Mouse (Mus musculus) myocyte (in vitro differentiated cells): ENCODE measurements around the gene Serinc1. TPM values are rescaled to one million over a fixed set of nuclear protein-coding genes. Genes with fewer than 3 reads are reported as not detected.

Source experiments
- H3K27me3 ChIP-seq: one replicate; pipeline ENCODE4 v1.6.1; 2011; ENCODE audit not compliant: control insufficient read depth, insufficient read depth, insufficient read length
- H3K36me3 ChIP-seq: one replicate; pipeline ENCODE4 v1.6.1; 2011; ENCODE audit not compliant: control insufficient read depth, insufficient read depth
- H3K4me2 ChIP-seq: one replicate; pipeline ENCODE4 v1.6.1; 2011; ENCODE audit warnings: low read depth, control low read depth
- H3K4me3 ChIP-seq: one replicate; pipeline ENCODE4 v1.5.1; 2011; ENCODE audit warnings: mild to moderate bottlenecking, control low read depth, moderate library complexity
- H3K79me2 ChIP-seq: one replicate; pipeline ENCODE4 v1.6.1; 2011; ENCODE audit not compliant: control insufficient read depth, insufficient read depth
- H3ac ChIP-seq: one replicate; pipeline ENCODE4 v1.6.1; 2011; ENCODE audit not compliant: control insufficient read depth, insufficient read length
- CEBPB ChIP-seq: IDR thresholded peaks from 2 replicates; pipeline ENCODE4 v1.6.1; 2011; ENCODE audit warnings: mild to moderate bottlenecking, moderate library complexity; ENCODE audit not compliant: poor library complexity, insufficient read depth, severe bottlenecking
- E2F4 ChIP-seq: IDR thresholded peaks from one replicate; pipeline ENCODE4 v1.6.1; 2011; ENCODE audit warnings: mild to moderate bottlenecking, control low read depth, moderate library complexity; ENCODE audit not compliant: insufficient read depth
- MAX ChIP-seq: IDR thresholded peaks from one replicate; pipeline ENCODE4 v1.6.1; 2011; ENCODE audit warnings: low read depth, mild to moderate bottlenecking, control low read depth
- MYOD1 ChIP-seq, 3 experiments: IDR thresholded peaks; one replicate each; pipeline ENCODE4 v1.6.1; 2011; ENCODE audit warnings: control low read depth in 2 of 3, low read depth in 2 of 3, mild to moderate bottlenecking in 2 of 3, moderate library complexity in 1 of 3; ENCODE audit not compliant: insufficient read length in 2 of 3, control insufficient read depth in 1 of 3
- MYOG ChIP-seq, 3 experiments: IDR thresholded peaks; one replicate each; pipeline ENCODE4 v1.6.1; 2011; ENCODE audit warnings: control low read depth in 2 of 3, low read depth in 2 of 3, mild to moderate bottlenecking in 2 of 3; ENCODE audit not compliant: insufficient read length in 2 of 3, control insufficient read depth in 1 of 3, insufficient read depth in 1 of 3
- POLR2A ChIP-seq: IDR thresholded peaks from one replicate; pipeline ENCODE4 v1.6.1; 2011; ENCODE audit warnings: low read depth, mild to moderate bottlenecking, control low read depth, moderate library complexity; ENCODE audit not compliant: insufficient read length
- POLR2AphosphoS2 ChIP-seq: IDR thresholded peaks from one replicate; pipeline ENCODE4 v1.6.1; 2011; ENCODE audit warnings: low read depth, control low read depth; ENCODE audit not compliant: insufficient read length
- REST ChIP-seq: IDR thresholded peaks from one replicate; pipeline ENCODE4 v1.6.1; 2011; ENCODE audit warnings: mild to moderate bottlenecking, control low read depth, moderate library complexity; ENCODE audit not compliant: insufficient read depth, insufficient read length
- SRF ChIP-seq: IDR thresholded peaks from one replicate; pipeline ENCODE4 v1.6.1; 2011; ENCODE audit warnings: low read depth; ENCODE audit not compliant: control insufficient read depth, insufficient read length
- TCF12 ChIP-seq: IDR thresholded peaks from one replicate; pipeline ENCODE4 v1.6.1; 2011; ENCODE audit warnings: mild to moderate bottlenecking, control low read depth; ENCODE audit not compliant: poor library complexity, insufficient read depth, severe bottlenecking
- TCF3 ChIP-seq: IDR thresholded peaks from one replicate; pipeline ENCODE4 v1.6.1; 2011; ENCODE audit warnings: low read depth, control low read depth; ENCODE audit not compliant: insufficient read length
- USF1 ChIP-seq: IDR thresholded peaks from one replicate; pipeline ENCODE4 v1.6.1; 2011; ENCODE audit warnings: low read depth, mild to moderate bottlenecking, control low read depth, moderate library complexity
- polyA plus RNA-seq: library from polyadenylated mRNA; unstranded; fragments of >200 nt; fragmentation: generic; extraction: Trizol; gene quantifications from one replicate; pipeline ENCODE4 v1.2.1, GENCODE M21; 2012; ENCODE audit warnings: missing spikeins

Serinc1 gene
- polyA plus RNA-seq, 1 experiment, result 72.9 TPM

GRCm38 (mm10) chr10:57531616-57532217 is 613 bp downstream of the Serinc1 start:
- H3K4me3 ChIP-seq, result peak overlapping the region; percentile 57
- peaks cover 13% of the 10 kb centered on the region for H3K36me3 ChIP-seq
- peak overlapping the region; percentile 11 for H3ac ChIP-seq
- TF ChIP-seq POLR2AphosphoS2 (no peak), E2F4 (no peak), MAX (no peak), MYOD1 (IDR thresholded peaks at IDR 0.05; ENCODE audit: control insufficient read depth in 1 of 3, insufficient read length in 2 of 3, low read depth in 2 of 3) (no peak), SRF (no peak), USF1 (no peak), REST (no peak), CEBPB (no peak), MYOG (IDR thresholded peaks at IDR 0.05; ENCODE audit: control insufficient read depth in 1 of 3, insufficient read depth in 1 of 3, insufficient read length in 2 of 3, low read depth in 2 of 3) (no peak), TCF3 (no peak), TCF12 (no peak), POLR2A (no peak)
- H3K27me3 ChIP-seq, result no peaks in the 10 kb centered on the region
- H3K79me2 ChIP-seq, result peaks cover 52% of the 10 kb centered on the region
- peak overlapping the region; percentile 82 for H3K4me2 ChIP-seq

- Histone ChIP-seq H3K4me3 (peak overlapping the region; percentile 57), H3K36me3 (peaks cover 14% of the 10 kb centered on the region), H3K4me2 (peak overlapping the region; percentile 82), H3K27me3 (no peaks in the 10 kb centered on the region), H3K79me2 (peaks cover 55% of the 10 kb centered on the region), H3ac (no peak overlapping the region)
- TF ChIP-seq TCF12 (no peak), MYOD1 (IDR thresholded peaks at IDR 0.05; ENCODE audit: control insufficient read depth in 1 of 3, insufficient read length in 2 of 3, low read depth in 2 of 3) (no peak), POLR2AphosphoS2 (no peak), E2F4 (no peak), POLR2A (no peak), CEBPB (no peak), REST (no peak), MAX (no peak), TCF3 (no peak), MYOG (IDR thresholded peaks at IDR 0.05; ENCODE audit: control insufficient read depth in 1 of 3, insufficient read depth in 1 of 3, insufficient read length in 2 of 3, low read depth in 2 of 3) (no peak), USF1 (no peak), SRF (no peak)
Observed at GRCm38 (mm10) chr10:57531076-57531475, 1.3 kb downstream of the Serinc1 start.

GRCm38 (mm10) chr10:57526469-57526868 is 5.9 kb downstream of the Serinc1 start:
- H3K79me2 ChIP-seq, result peaks cover 60% of the 10 kb centered on the region
- peaks cover 51% of the 10 kb centered on the region for H3K36me3 ChIP-seq
- H3ac ChIP-seq, result no peak overlapping the region
- H3K4me2 ChIP-seq, result no peak overlapping the region
- TF ChIP-seq REST (no peak), TCF12 (no peak), E2F4 (no peak), SRF (no peak)
- no peaks in the 10 kb centered on the region for H3K27me3 ChIP-seq
- H3K4me3 ChIP-seq, result no peak overlapping the region

- TF ChIP-seq E2F4 (no peak), TCF3 (no peak), MAX (no peak), USF1 (no peak), TCF12 (no peak), MYOD1 (IDR thresholded peaks at IDR 0.05; ENCODE audit: control insufficient read depth in 1 of 3, insufficient read length in 2 of 3, low read depth in 2 of 3) (no peak), REST (no peak), POLR2AphosphoS2 (no peak), CEBPB (no peak)
- Histone ChIP-seq H3K36me3 (peaks cover 79% of the 10 kb centered on the region), H3K4me2 (no peak overlapping the region), H3ac (no peak overlapping the region), H3K4me3 (no peak overlapping the region), H3K27me3 (no peaks in the 10 kb centered on the region), H3K79me2 (no peaks in the 10 kb centered on the region)
Observed at GRCm38 (mm10) chr10:57515278-57515677, 17.1 kb downstream of the Serinc1 start.

GRCm38 (mm10) chr10:57514616-57515015 is 17.7 kb downstream of the Serinc1 start:
- TF ChIP-seq POLR2AphosphoS2 (no peak), POLR2A (no peak), MYOG (IDR thresholded peaks at IDR 0.05; ENCODE audit: control insufficient read depth in 1 of 3, insufficient read depth in 1 of 3, insufficient read length in 2 of 3, low read depth in 2 of 3) (no peak), TCF3 (no peak), REST (no peak), E2F4 (no peak), SRF (no peak), TCF12 (no peak), CEBPB (no peak), MAX (no peak), USF1 (no peak), MYOD1 (IDR thresholded peaks at IDR 0.05; ENCODE audit: control insufficient read depth in 1 of 3, insufficient read length in 2 of 3, low read depth in 2 of 3) (no peak)
- H3K36me3 ChIP-seq, result peaks cover 79% of the 10 kb centered on the region
- H3ac ChIP-seq, result no peak overlapping the region
- H3K79me2 ChIP-seq, result no peaks in the 10 kb centered on the region
- H3K4me2 ChIP-seq, result no peak overlapping the region
- H3K27me3 ChIP-seq, result no peaks in the 10 kb centered on the region
- no peak overlapping the region for H3K4me3 ChIP-seq
